Mouse (Mus musculus) frontal cortex, postnatal 10 days (tissue): Measurements from ENCODE around the gene Fignl2.

ENCODE experiments used
- DNase-seq, 2 experiments: peaks; one replicate each; pipeline ENCODE4 v3.0.0; 2022; ENCODE audit warnings: low spot score in 2 of 2, mixed read lengths in 1 of 2

Fignl2 gene

GRCm38 (mm10) chr15:101092829-101093648, 14.7 kb upstream of the Fignl2 start:
- peak in 1 of 2 experiments; percentile 51 for DNase-seq

GRCm38 (mm10) chr15:101092121-101092828, 13.9 kb upstream of the Fignl2 start:
- no peak for DNase-seq

DNA sequence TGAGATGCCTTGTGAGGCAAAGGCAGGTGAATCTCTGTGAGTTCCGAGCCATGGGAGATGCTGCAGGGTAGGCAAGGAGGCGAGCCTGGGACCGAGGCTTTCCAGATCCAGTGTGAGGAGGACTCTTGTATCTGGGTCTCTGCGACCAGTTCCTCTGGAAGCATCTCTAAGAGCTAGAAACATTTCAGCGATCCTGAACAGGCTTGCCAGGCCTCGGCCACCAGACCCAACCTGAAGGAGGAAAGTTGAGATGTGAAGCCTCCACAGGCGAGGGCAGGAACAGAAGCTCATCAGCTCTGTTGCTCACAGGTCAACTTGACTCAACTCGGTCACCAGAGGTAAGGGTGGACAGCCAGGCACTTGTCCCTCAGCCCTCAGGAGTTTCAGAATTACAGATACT, 13.2 kb upstream of the Fignl2 start:
- no peak for DNase-seq

DNA sequence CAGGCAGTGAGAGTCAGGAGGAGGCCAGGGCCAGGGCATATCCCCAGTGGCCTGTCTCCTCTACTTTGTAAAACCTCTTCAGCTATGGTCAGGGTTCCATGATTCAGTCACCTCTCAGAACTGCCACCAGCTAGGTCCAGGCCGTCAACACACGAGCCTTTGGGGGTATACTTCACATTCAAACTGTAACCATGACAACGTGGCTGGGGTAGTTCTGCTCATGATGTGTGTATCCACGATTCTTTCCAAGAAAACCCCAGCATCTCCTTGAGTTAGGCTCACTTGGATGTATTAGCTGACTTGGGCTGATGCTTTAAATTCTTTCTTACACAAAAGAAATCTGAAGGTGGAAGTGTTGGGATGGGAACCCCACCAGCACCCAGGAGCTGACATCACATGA, 9.9 kb upstream of the Fignl2 start:
- no peak for DNase-seq

- no peak for DNase-seq
These were observed 8.6 kb upstream of the Fignl2 start for GRCm38 (mm10) chr15:101086956-101087355.

- no peak for DNase-seq
These were observed 8.1 kb upstream of the Fignl2 start for GRCm38 (mm10) chr15:101086451-101086850.

GRCm38 (mm10) chr15:101084499-101084898, 6.1 kb upstream of the Fignl2 start:
- DNase-seq: no peak

DNA sequence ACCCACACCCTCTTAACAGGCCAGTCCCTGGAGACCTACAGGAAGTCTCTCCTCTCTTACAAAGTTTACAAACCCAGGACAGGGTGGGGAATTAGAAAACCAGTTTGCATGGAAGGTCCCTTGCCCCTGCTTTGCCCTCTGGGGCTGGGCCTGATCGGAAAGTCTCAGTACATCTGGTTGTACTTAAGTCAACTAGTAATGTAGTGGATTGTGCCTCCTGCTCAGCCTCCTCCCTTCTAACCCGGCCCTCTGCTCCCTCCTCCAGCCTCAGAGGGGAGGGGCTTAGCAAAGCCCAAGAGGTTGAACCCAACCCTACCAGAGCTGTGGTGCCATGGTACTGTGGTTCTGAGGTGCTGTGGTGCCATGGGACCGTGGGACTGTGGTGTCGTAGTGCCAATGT, 3.9 kb upstream of the Fignl2 start:
- DNase-seq: no peak

- no peak for DNase-seq
These were observed 2.7 kb upstream of the Fignl2 start for GRCm38 (mm10) chr15:101081035-101081548.

DNA sequence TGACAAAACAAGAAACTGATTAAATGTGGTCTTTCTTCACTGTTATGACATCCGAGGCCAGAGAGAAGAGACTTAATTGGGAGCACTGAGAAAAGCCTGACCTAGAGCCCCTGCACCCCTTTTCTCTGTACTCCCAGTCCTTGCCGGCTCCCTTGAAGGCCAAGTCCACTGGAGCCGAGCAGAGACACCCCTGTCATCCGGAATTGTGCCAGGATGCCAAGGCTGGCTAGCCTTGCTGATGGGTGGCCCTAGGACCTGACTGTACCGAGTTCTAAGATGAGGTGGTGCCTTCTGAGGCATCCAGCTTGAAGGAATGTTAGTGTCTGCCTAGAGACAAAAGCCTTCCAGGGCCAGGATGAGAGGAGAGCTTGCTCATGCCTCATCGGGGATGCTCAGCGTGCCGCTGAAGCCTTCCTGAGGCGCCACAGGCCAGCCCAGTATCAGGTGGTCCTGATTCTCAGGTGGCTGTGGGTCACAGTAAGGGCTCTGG, 1.7 kb upstream of the Fignl2 start:
- no peak for DNase-seq

DNA sequence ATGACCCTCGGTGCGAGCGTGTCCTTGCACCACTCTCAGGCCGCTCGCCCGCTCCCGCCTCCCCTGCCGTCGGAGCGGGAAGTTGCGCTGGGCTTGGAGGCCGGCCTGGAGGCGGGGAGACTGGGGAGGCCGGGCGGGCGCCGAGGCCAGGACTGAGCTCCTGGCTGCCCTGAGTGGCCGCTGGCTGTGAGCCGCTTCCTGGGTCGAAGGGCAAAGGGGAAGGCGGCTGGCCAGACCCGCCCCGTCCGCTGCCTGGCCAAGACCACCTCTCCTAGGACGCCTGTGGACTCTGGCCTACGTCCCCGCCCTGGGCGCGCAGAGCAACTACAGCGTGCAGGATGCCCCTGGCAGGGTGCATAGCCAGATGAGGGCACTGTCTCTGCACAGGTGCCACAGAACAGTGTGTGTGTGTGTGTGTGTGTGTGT, 377 bp upstream of the Fignl2 start:
- DNase-seq: peak; percentile 61 to 66

GRCm38 (mm10) chr15:101077001-101077812, 1.2 kb downstream of the Fignl2 start:
- DNase-seq: no peak

- DNase-seq: no peak
These were observed 2.0 kb downstream of the Fignl2 start for GRCm38 (mm10) chr15:101076071-101077000.

DNA sequence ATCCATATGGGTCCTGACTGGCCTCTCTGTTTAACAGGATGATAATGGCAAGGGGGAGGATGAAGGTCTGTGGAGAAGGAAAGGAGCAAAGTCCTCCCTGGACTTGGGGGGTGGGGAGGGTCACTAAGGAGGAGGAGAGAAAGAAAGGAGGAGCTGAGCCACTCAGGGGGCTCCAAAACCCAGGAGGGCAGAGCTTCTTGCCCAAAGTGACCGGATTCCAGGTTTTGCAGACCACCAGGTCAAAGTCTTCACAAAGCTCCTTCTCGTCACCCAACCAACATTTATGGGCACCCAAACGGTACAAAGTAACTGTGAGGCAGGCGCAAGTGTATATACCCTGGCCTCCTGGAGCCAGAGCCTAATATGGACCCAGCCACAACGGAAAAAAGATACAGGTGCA, 2.7 kb downstream of the Fignl2 start:
- DNase-seq: no peak

- no peak for DNase-seq
These were observed 3.2 kb downstream of the Fignl2 start for GRCm38 (mm10) chr15:101075150-101075549.

DNA sequence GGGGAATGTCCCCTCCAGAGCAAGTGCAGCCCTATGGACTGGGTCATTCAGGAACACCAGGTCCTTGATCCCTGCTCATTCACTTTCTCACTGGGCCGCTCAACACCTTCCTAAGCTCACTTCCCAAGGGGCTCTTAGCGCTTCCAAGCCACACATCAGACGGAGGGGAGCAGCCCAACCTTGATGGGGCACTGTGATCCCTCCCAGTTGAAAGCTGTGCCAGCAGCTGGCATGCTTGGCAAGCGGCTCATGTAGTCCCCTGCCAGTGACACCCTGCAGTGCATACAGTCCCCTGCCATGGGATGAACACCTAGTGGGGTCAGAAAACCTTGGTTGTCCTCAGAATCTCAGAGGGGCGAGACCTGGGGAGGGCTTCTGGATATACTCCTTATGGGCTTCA, 4.3 kb downstream of the Fignl2 start:
- no peak for DNase-seq

DNA sequence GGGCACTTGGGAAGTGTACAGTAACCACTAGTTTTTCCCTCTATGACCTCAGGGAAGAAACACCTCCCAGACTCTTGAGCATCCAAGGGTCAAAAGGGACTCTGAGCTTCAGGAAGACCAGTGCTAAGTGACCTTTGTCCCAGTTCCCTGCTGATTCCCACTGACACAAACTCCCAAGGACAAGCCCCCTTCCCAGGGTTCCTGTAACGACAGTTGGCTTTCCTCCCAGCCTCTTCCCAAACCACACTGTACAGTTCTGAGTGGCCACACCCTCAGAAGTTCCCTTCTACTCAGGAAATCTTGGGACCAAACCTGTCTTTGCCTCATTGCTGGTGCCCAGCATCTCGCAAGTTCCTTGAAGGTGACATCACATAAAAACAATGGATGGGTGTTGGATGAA, 5.6 kb downstream of the Fignl2 start:
- DNase-seq: no peak

- DNase-seq: no peak
These were observed 7.6 kb downstream of the Fignl2 start for GRCm38 (mm10) chr15:101070762-101071161.

- DNase-seq: no peak
These were observed 8.7 kb downstream of the Fignl2 start for GRCm38 (mm10) chr15:101069641-101070190.

DNA sequence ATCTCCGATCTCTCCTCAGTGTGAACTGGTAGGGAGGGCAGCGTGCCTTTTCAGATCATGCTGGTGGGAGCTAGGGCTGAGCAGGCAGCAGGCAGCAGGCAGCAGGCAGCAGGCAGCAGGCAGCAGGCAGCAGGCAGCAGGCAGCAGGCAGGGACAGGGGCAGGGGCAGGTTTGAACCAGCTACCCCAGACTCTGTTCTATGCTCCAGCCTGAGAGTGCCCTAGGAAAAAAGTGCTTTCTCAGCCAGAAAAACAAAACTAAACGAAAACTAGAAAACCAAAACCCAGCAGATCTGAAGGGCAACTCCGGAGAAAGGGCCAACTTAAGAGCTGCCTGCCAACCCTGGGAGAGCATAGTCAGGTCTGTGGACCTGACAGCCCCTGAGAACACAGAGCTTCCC, 9.7 kb downstream of the Fignl2 start:
- DNase-seq: no peak
